Mouse (Mus musculus) liver, postnatal 0 days (tissue): ENCODE measurements around the gene Zcchc10.

ENCODE experiments used
- CTCF ChIP-seq: sonication (generic); IDR thresholded peaks from 2 replicates; pipeline ENCODE4 v1.5.1; 2016; ENCODE audit warnings: antibody characterized with exemption, low read depth
- EP300 ChIP-seq: IDR thresholded peaks from 2 replicates; pipeline ENCODE4 v1.6.1; 2016; ENCODE audit warnings: antibody characterized with exemption, low read depth, mild to moderate bottlenecking

- TF ChIP-seq CTCF (no peak), EP300 (no peak)
Observed at GRCm38 (mm10) chr11:53378918-53379317, 54.4 kb downstream of the Zcchc10 start.
